In genomic region chr6:144477287-144478064, GRCm38 (mm10) we compare ENCODE assay signal across 16 mouse cellular contexts.
A peak's percentile ranks its signal among the peaks of the same experiment; 100 is the strongest.
DNase-seq lines count a peak whose midpoint lies in the region; ATAC-seq lines count a peak whose summit lies in the region.
"Had no signal": no experiment of that assay in that cellular context is flagged by ENCODE, and none has a peak within 500 bp of the region (broad histone marks: within the 10 kb centered on the region; RNA-seq: fewer than 3 reads in every experiment).

No protein-coding gene starts in this region.

- WGBS in heart, embryonic 11.5 days (ENCODE audit: insufficient replicate concordance): 65% methylated on average over 16 of the region's 16 CpGs
- 47% methylated on average over 16 of the region's 16 CpGs for WGBS in midbrain, embryonic 14.5 days
- 74% methylated on average over 16 of the region's 16 CpGs for WGBS in midbrain, embryonic 11.5 days
- WGBS in midbrain, embryonic 16.5 days: 37% methylated on average over 16 of the region's 16 CpGs

- H3K4me1 ChIP-seq in heart, embryonic 11.5 days (ENCODE audit: control insufficient read depth, insufficient read depth, low read length): no peaks in the 10 kb centered on the region
- H3K4me1 ChIP-seq in midbrain, embryonic 14.5 days (ENCODE audit: control insufficient read depth, insufficient read depth, low read length): peaks cover 18% of the 10 kb centered on the region
- peaks cover 14% of the 10 kb centered on the region for H3K4me1 ChIP-seq in midbrain, embryonic 11.5 days (ENCODE audit: control insufficient read depth, insufficient read depth, low read length)
- H3K4me1 ChIP-seq in midbrain, embryonic 16.5 days (ENCODE audit: control insufficient read depth, insufficient read depth, low read length): peaks cover 16% of the 10 kb centered on the region
- H3K4me1 ChIP-seq: heart, embryonic 12.5 days; liver, embryonic 15.5 days had no signal

- no peak overlapping the region for H3K9ac ChIP-seq in heart, embryonic 11.5 days (ENCODE audit: low read depth, low read length)
- no peak overlapping the region for H3K9ac ChIP-seq in midbrain, embryonic 14.5 days (replicated peaks; ENCODE audit: low read length)
- H3K9ac ChIP-seq in midbrain, embryonic 11.5 days (ENCODE audit: low read length): no peak overlapping the region
- H3K9ac ChIP-seq in midbrain, embryonic 16.5 days (ENCODE audit: low read depth, low read length): no peak overlapping the region
- H3K9ac ChIP-seq: heart, embryonic 12.5 days; liver, embryonic 15.5 days had no signal

- DNase-seq in heart, adult 11 months: peak; percentile 43
- peak; percentile 56 for DNase-seq in midbrain, embryonic 14.5 days
- DNase-seq in midbrain, embryonic 11.5 days (ENCODE audit: low spot score, missing footprints): no peak
- DNase-seq in brain, adult 2 months (ENCODE audit: low read depth, low spot score): peak; percentile 21
- DNase-seq in B cell, adult 2 months: no peak
- DNase-seq in gastrocnemius, adult 8-10 months (ENCODE audit: low spot score in 2 of 2): no peak
- DNase-seq: cerebellum, adult 8-10 months; kidney, adult 11 months; thymus, postnatal 36 days had no signal

- H3K9me3 ChIP-seq in heart, embryonic 11.5 days (replicated peaks; ENCODE audit: control insufficient read depth, low read length): no peaks in the 10 kb centered on the region; the same call in 1 of the 2 replicates
- no peaks in the 10 kb centered on the region for H3K9me3 ChIP-seq in midbrain, embryonic 14.5 days (ENCODE audit: control insufficient read depth, low read length)
- no peaks in the 10 kb centered on the region for H3K9me3 ChIP-seq in midbrain, embryonic 11.5 days (ENCODE audit: control insufficient read depth, low read length)
- H3K9me3 ChIP-seq in midbrain, embryonic 16.5 days (replicated peaks; ENCODE audit: control insufficient read depth, low read length, poor library complexity, severe bottlenecking): no peaks in the 10 kb centered on the region
- H3K9me3 ChIP-seq: liver, embryonic 15.5 days had no signal

- no peak overlapping the region for H3K4me3 ChIP-seq in heart, embryonic 11.5 days (ENCODE audit: low read depth, low read length)
- H3K4me3 ChIP-seq in midbrain, embryonic 14.5 days (replicated peaks; ENCODE audit: low read depth, low read length): no peak overlapping the region
- no peak overlapping the region for H3K4me3 ChIP-seq in midbrain, embryonic 11.5 days (ENCODE audit: low read depth, low read length)
- no peak overlapping the region for H3K4me3 ChIP-seq in midbrain, embryonic 16.5 days (ENCODE audit: low read depth, low read length)
- H3K4me3 ChIP-seq: heart, embryonic 12.5 days; liver, embryonic 15.5 days; myocyte had no signal

- ATAC-seq in heart, embryonic 11.5 days (replicated peaks; ENCODE audit: insufficient number of reproducible peaks, low FRiP score, low TSS enrichment): no peak
- ATAC-seq in midbrain, embryonic 14.5 days (ENCODE audit: low FRiP score, low TSS enrichment): no peak
- ATAC-seq in midbrain, embryonic 11.5 days (ENCODE audit: low FRiP score): no peak
- ATAC-seq in midbrain, embryonic 16.5 days: peak; percentile 49; the same call in 1 of the 2 replicates
- ATAC-seq: CD4-positive, CD25-positive, alpha-beta regulatory T cell, adult 4 months had no signal

- no peaks in the 10 kb centered on the region for H3K27me3 ChIP-seq in heart, embryonic 11.5 days (ENCODE audit: control insufficient read depth, insufficient read depth, low read length)
- H3K27me3 ChIP-seq in midbrain, embryonic 14.5 days (ENCODE audit: control insufficient read depth, insufficient read depth, low read length): no peaks in the 10 kb centered on the region
- H3K27me3 ChIP-seq in midbrain, embryonic 11.5 days (ENCODE audit: control insufficient read depth, insufficient read depth, low read length): no peaks in the 10 kb centered on the region
- H3K27me3 ChIP-seq in midbrain, embryonic 16.5 days (ENCODE audit: control insufficient read depth, insufficient read depth, low read depth, low read length): no peaks in the 10 kb centered on the region
- H3K27me3 ChIP-seq: heart, embryonic 12.5 days; liver, embryonic 15.5 days had no signal

- no peak overlapping the region for H3K4me2 ChIP-seq in heart, embryonic 11.5 days
- no peak overlapping the region for H3K4me2 ChIP-seq in midbrain, embryonic 14.5 days (ENCODE audit: low read length)
- no peak overlapping the region for H3K4me2 ChIP-seq in midbrain, embryonic 11.5 days
- H3K4me2 ChIP-seq in midbrain, embryonic 16.5 days (ENCODE audit: low read length): 0 out of 2 replicates have a peak overlapping the region, but pooled peaks have one; percentile 3
- H3K4me2 ChIP-seq: heart, embryonic 12.5 days; liver, embryonic 15.5 days had no signal

- H3K27ac ChIP-seq in heart, embryonic 11.5 days (ENCODE audit: low read depth, low read length): no peak overlapping the region
- H3K27ac ChIP-seq in midbrain, embryonic 14.5 days (replicated peaks; ENCODE audit: low read depth, low read length): peak overlapping the region; percentile 60
- no peak overlapping the region for H3K27ac ChIP-seq in midbrain, embryonic 11.5 days (ENCODE audit: low read depth, low read length)
- H3K27ac ChIP-seq in midbrain, embryonic 16.5 days (ENCODE audit: low read length): peak overlapping the region; percentile 45
- H3K27ac ChIP-seq: liver, embryonic 15.5 days; macrophage had no signal

- H3K36me3 ChIP-seq in heart, embryonic 11.5 days (ENCODE audit: control insufficient read depth, insufficient read depth, low read length): no peaks in the 10 kb centered on the region
- no peaks in the 10 kb centered on the region for H3K36me3 ChIP-seq in midbrain, embryonic 14.5 days (ENCODE audit: control insufficient read depth, insufficient read depth, low read length)
- H3K36me3 ChIP-seq in midbrain, embryonic 11.5 days (ENCODE audit: control insufficient read depth, insufficient read depth, low read length): no peaks in the 10 kb centered on the region
- no peaks in the 10 kb centered on the region for H3K36me3 ChIP-seq in midbrain, embryonic 16.5 days (ENCODE audit: control insufficient read depth, insufficient read depth, low read length)
- H3K36me3 ChIP-seq: heart, embryonic 12.5 days; liver, embryonic 15.5 days had no signal

Comparison
In these comparisons a context has a peak if more than half of its experiments do, and no peak if none do; other contexts are left out.
1. DNase-seq: peak in heart, adult 11 months (single experiment), midbrain, embryonic 14.5 days (single experiment) and brain, adult 2 months (single experiment); none in midbrain, embryonic 11.5 days (single experiment), B cell, adult 2 months (0 of 2) and gastrocnemius, adult 8-10 months (0 of 2).
2. H3K27ac ChIP-seq: peak in midbrain, embryonic 14.5 days (single experiment) and midbrain, embryonic 16.5 days (single experiment); none in heart, embryonic 11.5 days (single experiment) and midbrain, embryonic 11.5 days (single experiment).